Mouse (Mus musculus) heart, postnatal 0 days (tissue): Measurements from ENCODE around the gene Psmd8.

ENCODE experiments used
- CTCF ChIP-seq: IDR thresholded peaks from 2 replicates; pipeline ENCODE4 v1.5.1; 2016; ENCODE audit warnings: antibody characterized with exemption, control low read depth, low read depth
- EP300 ChIP-seq: IDR thresholded peaks from 2 replicates; pipeline ENCODE4 v1.6.1; 2016; ENCODE audit warnings: antibody characterized with exemption, low read depth

DNA sequence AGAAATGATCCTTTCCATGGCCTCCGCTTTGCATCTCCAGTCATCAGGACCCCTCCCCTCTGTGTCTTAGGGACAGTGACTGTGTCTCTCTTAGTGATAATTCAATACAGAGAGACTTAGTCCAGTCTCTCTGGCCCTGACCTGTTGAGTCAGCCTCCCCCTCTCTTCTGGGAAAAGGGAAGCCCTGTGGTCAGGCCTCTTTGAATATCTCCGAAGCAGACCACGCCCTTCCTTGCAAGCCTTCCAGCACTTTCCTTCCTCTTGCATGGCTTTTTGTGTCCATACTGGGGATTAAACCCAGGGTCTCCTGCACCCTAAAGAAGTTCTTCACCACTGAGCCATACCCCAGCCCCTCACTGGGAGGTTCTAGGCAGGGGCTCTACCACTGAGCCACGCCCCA lies 36.5 kb downstream of the Psmd8 start:
- no peak for TF ChIP-seq CTCF
- no peak for TF ChIP-seq EP300
